Mouse (Mus musculus) midbrain, embryonic 15.5 days (tissue): ENCODE data around the gene Hand2. TPM values are rescaled to one million over a fixed set of nuclear protein-coding genes. Genes with fewer than 3 reads are reported as not detected.

Source experiments
- ATAC-seq: fragments of 200-750 bp; cut with Nextera tagmentation; replicated peaks from 2 replicates; pipeline ENCODE4 v1.8.0; 2017; ENCODE audit warnings: moderate TSS enrichment
- H3K27ac ChIP-seq: fragments of 300-500 bp; sonication (generic); 2 replicates; pipeline ENCODE4 v1.5.1; 2015; ENCODE audit warnings: mild to moderate bottlenecking, inconsistent platforms
- H3K27me3 ChIP-seq: fragments of 300-500 bp; sonication (generic); replicated peaks from 2 replicates; pipeline ENCODE4 v1.6.1; 2015; ENCODE audit warnings: inconsistent platforms
- H3K36me3 ChIP-seq: fragments of 300-500 bp; sonication (generic); replicated peaks from 2 replicates; pipeline ENCODE4 v1.6.1; 2015; ENCODE audit warnings: inconsistent platforms
- H3K4me1 ChIP-seq: fragments of 300-500 bp; sonication (generic); 2 replicates; pipeline ENCODE4 v1.6.1; 2015; ENCODE audit warnings: inconsistent platforms
- H3K4me2 ChIP-seq: fragments of 300-500 bp; sonication (generic); 2 replicates; pipeline ENCODE4 v1.6.1; 2015; ENCODE audit warnings: inconsistent platforms, mild to moderate bottlenecking, moderate library complexity
- H3K4me3 ChIP-seq: fragments of 300-500 bp; sonication (generic); 2 replicates; pipeline ENCODE4 v1.5.1; 2015; ENCODE audit warnings: mild to moderate bottlenecking, inconsistent platforms
- H3K9ac ChIP-seq: fragments of 300-500 bp; sonication (generic); 2 replicates; pipeline ENCODE4 v1.6.1; 2015; ENCODE audit warnings: mild to moderate bottlenecking, inconsistent platforms
- H3K9me3 ChIP-seq: fragments of 300-500 bp; sonication (generic); 2 replicates; pipeline ENCODE4 v1.6.1; 2016; ENCODE audit warnings: inconsistent platforms
- WGBS: fragments of 180-500 bp; shearing (Covaris S2); methylation state at CpG from one replicate; pipeline ENCODE4 v1.1.7; 2015; ENCODE audit warnings: mixed read lengths; 5-methylcytosine and 5-hydroxymethylcytosine counted together
- polyA plus RNA-seq: library from polyadenylated mRNA; unstranded; fragments of >200 nt; fragmentation: Nextera tagmentation; extraction: Ambion mirVana; gene quantifications from 2 replicates; pipeline ENCODE4 v1.2.1, GENCODE M21; 2015

The Hand2 gene
- polyA plus RNA-seq, 1 experiment from 2014 or later, result not detected

GRCm38 (mm10) chr8:57339711-57340650 is 19.2 kb downstream of the Hand2 start:
- no peak overlapping the region for H3K27ac ChIP-seq
- H3K27me3 ChIP-seq, result peaks cover 90% of the 10 kb centered on the region
- no peak overlapping the region for H3K9ac ChIP-seq
- no peaks in the 10 kb centered on the region for H3K9me3 ChIP-seq
- no peaks in the 10 kb centered on the region for H3K36me3 ChIP-seq
- no peak overlapping the region for H3K4me2 ChIP-seq
- ATAC-seq, result no peak
- peaks cover 4% of the 10 kb centered on the region; the same call in 1 of the 2 replicates for H3K4me1 ChIP-seq
- WGBS, result 3% methylated on average over 14 of the region's 14 CpGs
- no peak overlapping the region for H3K4me3 ChIP-seq

- H3K4me3 ChIP-seq, result no peak overlapping the region
- peak; percentile 38; the same call in 1 of the 2 replicates for ATAC-seq
- under 1% methylated on average over 41 of the region's 41 CpGs for WGBS
Observed at GRCm38 (mm10) chr8:57340840-57341540, 20.2 kb downstream of the Hand2 start.

GRCm38 (mm10) chr8:57341541-57341840 is 20.7 kb downstream of the Hand2 start:
- WGBS, result 1% methylated on average over 6 of the region's 6 CpGs
- H3K36me3 ChIP-seq, result no peaks in the 10 kb centered on the region
- H3K4me2 ChIP-seq, result no peak overlapping the region
- H3K4me3 ChIP-seq, result no peak overlapping the region
- H3K9ac ChIP-seq, result no peak overlapping the region
- H3K27ac ChIP-seq, result no peak overlapping the region
- peaks cover 4% of the 10 kb centered on the region; the same call in 1 of the 2 replicates for H3K4me1 ChIP-seq
- no peak for ATAC-seq
- H3K27me3 ChIP-seq, result peaks cover 89% of the 10 kb centered on the region
- no peaks in the 10 kb centered on the region for H3K9me3 ChIP-seq

More at GRCm38 (mm10) chr8:57340840-57341540, 20.2 kb downstream of the Hand2 start:
- Histone ChIP-seq H3K9ac (no peak overlapping the region), H3K27me3 (peaks cover 89% of the 10 kb centered on the region), H3K27ac (no peak overlapping the region), H3K4me2 (peak overlapping the region; percentile 16), H3K9me3 (no peaks in the 10 kb centered on the region), H3K4me1 (peaks cover 4% of the 10 kb centered on the region; the same call in 1 of the 2 replicates), H3K36me3 (no peaks in the 10 kb centered on the region)

GRCm38 (mm10) chr8:57342386-57343090 is 21.8 kb downstream of the Hand2 start:
- peaks cover 4% of the 10 kb centered on the region; the same call in 1 of the 2 replicates for H3K4me1 ChIP-seq
- ATAC-seq, result no peak
- H3K4me3 ChIP-seq, result no peak overlapping the region
- H3K27ac ChIP-seq, result no peak overlapping the region
- H3K9me3 ChIP-seq, result no peaks in the 10 kb centered on the region
- H3K27me3 ChIP-seq, result peaks cover 89% of the 10 kb centered on the region
- WGBS, result 3% methylated on average over 10 of the region's 12 CpGs
- H3K36me3 ChIP-seq, result no peaks in the 10 kb centered on the region
- H3K4me2 ChIP-seq, result no peak overlapping the region
- H3K9ac ChIP-seq, result no peak overlapping the region

- H3K4me3 ChIP-seq, result no peak overlapping the region
- no peak overlapping the region for H3K27ac ChIP-seq
- H3K9me3 ChIP-seq, result no peaks in the 10 kb centered on the region
- no peak for ATAC-seq
- H3K4me1 ChIP-seq, result peaks cover 4% of the 10 kb centered on the region; the same call in 1 of the 2 replicates
- 5% methylated on average over 6 of the region's 6 CpGs for WGBS
- no peak overlapping the region for H3K9ac ChIP-seq
- H3K27me3 ChIP-seq, result peaks cover 89% of the 10 kb centered on the region
- H3K4me2 ChIP-seq, result no peak overlapping the region
- H3K36me3 ChIP-seq, result no peaks in the 10 kb centered on the region
Observed at GRCm38 (mm10) chr8:57343731-57344315, 23.0 kb downstream of the Hand2 start.

- Histone ChIP-seq H3K27me3 (peaks cover 89% of the 10 kb centered on the region), H3K9ac (no peak overlapping the region), H3K4me2 (no peak overlapping the region), H3K9me3 (no peaks in the 10 kb centered on the region), H3K4me1 (peaks cover 4% of the 10 kb centered on the region; the same call in 1 of the 2 replicates), H3K27ac (no peak overlapping the region), H3K36me3 (no peaks in the 10 kb centered on the region), H3K4me3 (no peak overlapping the region)
- ATAC-seq, result no peak
- WGBS, result 1% methylated on average over 23 of the region's 23 CpGs
Observed at GRCm38 (mm10) chr8:57344956-57345870, 24.4 kb downstream of the Hand2 start.

- Histone ChIP-seq H3K4me2 (no peak overlapping the region), H3K27ac (no peak overlapping the region), H3K9ac (no peak overlapping the region), H3K27me3 (peaks cover 94% of the 10 kb centered on the region), H3K9me3 (no peaks in the 10 kb centered on the region), H3K4me1 (no peaks in the 10 kb centered on the region), H3K4me3 (no peak overlapping the region), H3K36me3 (no peaks in the 10 kb centered on the region)
- 2% methylated on average over 7 of the region's 7 CpGs for whole genome bisulfite sequencing
- ATAC-seq, result no peak
Observed at GRCm38 (mm10) chr8:57346371-57346770, 25.6 kb downstream of the Hand2 start.

GRCm38 (mm10) chr8:57347141-57347540 is 26.4 kb downstream of the Hand2 start:
- no peaks in the 10 kb centered on the region for H3K36me3 ChIP-seq
- H3K4me3 ChIP-seq, result no peak overlapping the region
- H3K27me3 ChIP-seq, result peaks cover 93% of the 10 kb centered on the region
- H3K9me3 ChIP-seq, result no peaks in the 10 kb centered on the region
- no peaks in the 10 kb centered on the region for H3K4me1 ChIP-seq
- H3K4me2 ChIP-seq, result no peak overlapping the region
- ATAC-seq, result no peak
- H3K27ac ChIP-seq, result no peak overlapping the region
- 9% methylated on average over 5 of the region's 5 CpGs for WGBS
- H3K9ac ChIP-seq, result no peak overlapping the region

- no peak overlapping the region for H3K4me3 ChIP-seq
- 7% methylated on average over 4 of the region's 4 CpGs for WGBS
- no peak for ATAC-seq
- no peak overlapping the region for H3K9ac ChIP-seq
- no peaks in the 10 kb centered on the region for H3K36me3 ChIP-seq
- peaks cover 1% of the 10 kb centered on the region for H3K4me1 ChIP-seq
- no peaks in the 10 kb centered on the region for H3K9me3 ChIP-seq
- no peak overlapping the region for H3K4me2 ChIP-seq
- no peak overlapping the region for H3K27ac ChIP-seq
- peaks cover 93% of the 10 kb centered on the region for H3K27me3 ChIP-seq
Observed at GRCm38 (mm10) chr8:57348251-57348650, 27.5 kb downstream of the Hand2 start.

GRCm38 (mm10) chr8:57348866-57349520 is 28.2 kb downstream of the Hand2 start:
- no peak overlapping the region for H3K4me2 ChIP-seq
- H3K4me3 ChIP-seq, result no peak overlapping the region
- no peaks in the 10 kb centered on the region for H3K36me3 ChIP-seq
- H3K9ac ChIP-seq, result no peak overlapping the region
- no peaks in the 10 kb centered on the region for H3K9me3 ChIP-seq
- WGBS, result under 1% methylated on average over 23 of the region's 23 CpGs
- no peak for ATAC-seq
- H3K27me3 ChIP-seq, result peaks cover 88% of the 10 kb centered on the region
- peaks cover 8% of the 10 kb centered on the region for H3K4me1 ChIP-seq
- no peak overlapping the region for H3K27ac ChIP-seq

GRCm38 (mm10) chr8:57351861-57352260 is 31.1 kb downstream of the Hand2 start:
- Histone ChIP-seq H3K36me3 (no peaks in the 10 kb centered on the region), H3K4me1 (peaks cover 9% of the 10 kb centered on the region), H3K9me3 (no peaks in the 10 kb centered on the region), H3K27me3 (peaks cover 71% of the 10 kb centered on the region), H3K4me2 (no peak overlapping the region), H3K4me3 (no peak overlapping the region), H3K27ac (no peak overlapping the region), H3K9ac (no peak overlapping the region)
- WGBS, result 32% methylated on average over 2 of the region's 2 CpGs
- ATAC-seq, result no peak
